In the genomic region with DNA sequence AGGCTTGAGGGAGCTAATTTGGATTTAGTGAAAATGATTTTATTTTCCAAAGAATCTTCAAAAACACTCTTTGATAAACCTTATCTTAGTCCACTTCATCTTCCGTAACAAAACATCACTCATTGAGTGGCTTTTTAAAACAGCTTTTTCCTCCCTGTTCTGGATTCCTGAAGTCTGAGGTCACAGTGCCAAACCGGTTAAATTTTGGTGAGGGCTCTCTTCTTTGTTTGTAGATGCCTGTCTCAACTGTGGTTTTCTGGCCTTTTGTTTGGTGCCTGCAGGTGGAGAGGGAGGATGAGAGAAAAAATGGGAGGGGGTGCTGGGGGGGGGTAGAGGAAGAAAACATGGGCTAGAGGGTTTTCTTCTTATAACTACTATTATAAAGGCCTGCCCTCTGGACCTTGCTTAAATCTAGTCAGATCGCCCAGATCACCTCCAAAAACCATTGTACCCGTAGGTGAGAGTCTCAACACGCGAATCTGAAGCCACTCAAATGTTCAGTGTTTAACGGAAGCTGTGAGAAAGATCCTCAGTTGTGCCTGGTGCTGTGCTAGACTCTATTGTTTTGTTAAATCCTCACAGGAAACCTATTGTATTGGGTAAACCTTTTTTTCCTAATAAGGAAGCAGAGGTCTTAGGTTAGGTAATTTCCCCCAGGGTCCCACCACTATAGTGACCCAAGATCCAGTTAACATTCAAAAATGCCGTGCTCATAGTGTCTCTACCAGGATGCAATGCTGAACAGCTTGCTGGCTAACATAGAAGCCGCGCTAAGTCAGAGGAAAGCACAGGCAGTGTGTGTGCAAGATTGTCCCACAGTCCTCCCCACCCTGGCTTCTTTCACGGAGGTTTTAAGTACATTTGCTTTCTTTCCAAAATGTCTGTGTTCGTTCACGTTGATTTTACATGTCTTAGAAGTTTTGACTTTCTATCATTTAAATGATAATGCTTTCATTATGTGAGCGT, we compare ENCODE assay signal across 8 mouse cellular contexts. TPM values are rescaled to one million over a fixed set of nuclear protein-coding genes. Genes with fewer than 3 reads are reported as not detected.
A peak's percentile ranks its signal among the peaks of the same experiment; 100 is the strongest.
DNase-seq lines count a peak whose midpoint lies in the region; ATAC-seq and TF ChIP-seq lines count a peak whose summit lies in the region.

No protein-coding gene starts in this region.

- ATAC-seq in hindbrain, embryonic 11.5 days (ENCODE audit: low FRiP score) = peak; percentile 30; the same call in 1 of the 2 replicates
- no peak for ATAC-seq in midbrain, embryonic 11.5 days (ENCODE audit: low FRiP score)

- H3K4me2 ChIP-seq in hindbrain, embryonic 11.5 days (replicated peaks; ENCODE audit: low read depth, low read length) = peak overlapping the region; percentile 32
- H3K4me2 ChIP-seq in midbrain, embryonic 11.5 days = peak overlapping the region; percentile 36; the same call in 1 of the 2 replicates

- H3K27me3 ChIP-seq in liver, adult 2 months (ENCODE audit: control insufficient read depth, insufficient read depth, low read length) = no peaks in the 10 kb centered on the region
- H3K27me3 ChIP-seq in hindbrain, embryonic 11.5 days (ENCODE audit: control insufficient read depth, insufficient read depth, low read length) = no peaks in the 10 kb centered on the region
- H3K27me3 ChIP-seq in midbrain, embryonic 11.5 days (ENCODE audit: control insufficient read depth, insufficient read depth, low read length) = no peaks in the 10 kb centered on the region

- WGBS in liver, adult 2 months = 49% methylated on average over 14 of the region's 14 CpGs
- 10% methylated on average over 14 of the region's 14 CpGs for WGBS in hindbrain, embryonic 11.5 days
- 6% methylated on average over 14 of the region's 14 CpGs for WGBS in midbrain, embryonic 11.5 days

- peaks cover 39% of the 10 kb centered on the region for H3K79me2 ChIP-seq in liver, adult 2 months (ENCODE audit: control insufficient read depth, insufficient read depth, low read length)

- TF ChIP-seq POLR2A in liver, adult 2 months (IDR thresholded peaks at IDR 0.05; ENCODE audit: extremely low read depth, insufficient read depth, low read length) = no peak

- no peak for DNase-seq in liver, adult 2 months (ENCODE audit: extremely low read depth, low read depth, low spot score)
- DNase-seq in liver = no peak
- DNase-seq in embryo, embryonic 10 days (ENCODE audit: low spot score) = peak; percentile 54
- peak; percentile 55 for DNase-seq in hindbrain, embryonic 11.5 days (ENCODE audit: low spot score)
- DNase-seq in midbrain, embryonic 11.5 days (ENCODE audit: low spot score, missing footprints) = peak; percentile 92
- peak; percentile 34 to 38 for DNase-seq in thymus, postnatal 36 days
- DNase-seq in gastrocnemius, postnatal 36 days = no peak
- no peak for DNase-seq in left cerebral cortex, adult 18-20 months (ENCODE audit: low spot score in 2 of 2)

- no peak overlapping the region for H3K4me3 ChIP-seq in liver, adult 2 months (ENCODE audit: insufficient read depth, low read depth, low read length)
- H3K4me3 ChIP-seq in hindbrain, embryonic 11.5 days (ENCODE audit: low read depth, low read length) = no peak overlapping the region
- no peak overlapping the region; the same call in 1 of the 2 replicates for H3K4me3 ChIP-seq in midbrain, embryonic 11.5 days (ENCODE audit: low read depth, low read length)

- intact Hi-C loops in gastrocnemius, postnatal 36 days (cut with DNase I) = no loop called here

- H3K4me1 ChIP-seq in liver, adult 2 months (ENCODE audit: control insufficient read depth, insufficient read depth, low read length) = peaks cover 32% of the 10 kb centered on the region
- peaks cover 15% of the 10 kb centered on the region; the same call in 1 of the 2 replicates for H3K4me1 ChIP-seq in hindbrain, embryonic 11.5 days (replicated peaks; ENCODE audit: control insufficient read depth, insufficient read depth, low read length)
- H3K4me1 ChIP-seq in midbrain, embryonic 11.5 days (ENCODE audit: control insufficient read depth, insufficient read depth, low read length) = peaks cover 42% of the 10 kb centered on the region

- H3K9me3 ChIP-seq in hindbrain, embryonic 11.5 days (ENCODE audit: control insufficient read depth, low read length) = no peaks in the 10 kb centered on the region
- H3K9me3 ChIP-seq in midbrain, embryonic 11.5 days (ENCODE audit: control insufficient read depth, low read length) = no peaks in the 10 kb centered on the region

- no peak for TF ChIP-seq CTCF in liver, adult 2 months (IDR thresholded peaks at IDR 0.05; ENCODE audit: low read depth, low read length)

- peak overlapping the region; percentile 4 for H3K27ac ChIP-seq in liver, adult 2 months (replicated peaks; ENCODE audit: insufficient read depth, low read depth, low read length)
- peak overlapping the region; percentile 67 for H3K27ac ChIP-seq in hindbrain, embryonic 11.5 days (ENCODE audit: low read depth, low read length)
- H3K27ac ChIP-seq in midbrain, embryonic 11.5 days (ENCODE audit: low read depth, low read length) = peak overlapping the region; percentile 51

- H3K36me3 ChIP-seq in liver, adult 2 months (ENCODE audit: control insufficient read depth, insufficient read depth, low read length) = no peaks in the 10 kb centered on the region
- H3K36me3 ChIP-seq in hindbrain, embryonic 11.5 days (ENCODE audit: control insufficient read depth, insufficient read depth, low read length) = no peaks in the 10 kb centered on the region
- no peaks in the 10 kb centered on the region for H3K36me3 ChIP-seq in midbrain, embryonic 11.5 days (ENCODE audit: control insufficient read depth, insufficient read depth, low read length)

- H3K9ac ChIP-seq in liver, adult 2 months (ENCODE audit: low read depth, low read length) = no peak overlapping the region; the same call in 1 of the 2 replicates
- peak overlapping the region; percentile 32; the same call in 1 of the 2 replicates for H3K9ac ChIP-seq in hindbrain, embryonic 11.5 days (ENCODE audit: low read depth, low read length)
- peak overlapping the region; percentile 33; the same call in 1 of the 2 replicates for H3K9ac ChIP-seq in midbrain, embryonic 11.5 days (ENCODE audit: low read length)

RNA-seq across cellular contexts. Expression of gene Cdk17, which starts 5.0 kb away (rescaled TPM):
- 17.1 and 17.7 TPM in 2 replicates for total RNA-seq in liver, adult 2 months (2014; rRNA removed)
- 11.3 and 12.5 TPM in 2 replicates for polyA plus RNA-seq in liver, adult 2 months (2012; rRNA removed)
- polyA plus RNA-seq in hindbrain, embryonic 11.5 days (2014; fragmentation: Nextera tagmentation; extraction: Ambion mirVana) = 37.3 and 44.5 TPM in 2 replicates
- 36.8 and 40.3 TPM in 2 replicates for polyA plus RNA-seq in midbrain, embryonic 11.5 days (2014; fragmentation: Nextera tagmentation; extraction: Ambion mirVana)
- total RNA-seq in gastrocnemius, postnatal 36 days (2021) = 1 to 10 TPM; 4.5 to 7.0 TPM
- 100 to 1,000 TPM; 220 to 224 TPM for total RNA-seq in left cerebral cortex, adult 18-20 months (2021)

Comparison
In these comparisons a context has a peak if more than half of its experiments do, and no peak if none do; other contexts are left out.
1. DNase-seq: peak in embryo, embryonic 10 days (single experiment), hindbrain, embryonic 11.5 days (single experiment), midbrain, embryonic 11.5 days (single experiment) and thymus, postnatal 36 days (2 of 2); none in liver, adult 2 months (single experiment), liver (single experiment), gastrocnemius, postnatal 36 days (0 of 2) and left cerebral cortex, adult 18-20 months (0 of 2).
2. H3K27ac ChIP-seq: peak in every context shown above with its lines; median percentile 67 in hindbrain, embryonic 11.5 days; 51 in midbrain, embryonic 11.5 days; 4 in liver, adult 2 months.
3. RNA of gene Cdk17, which starts 5.0 kb away (total RNA-seq): 220 to 224 TPM in left cerebral cortex, adult 18-20 months; 17.1 to 17.7 TPM in liver, adult 2 months and 4.5 to 7.0 TPM in gastrocnemius, postnatal 36 days; every median in the first group is over 10 times any median in the second.